Mouse (Mus musculus): ENCODE measurements around the gene Gorasp1. TPM values are rescaled to one million over a fixed set of nuclear protein-coding genes. Genes with fewer than 3 reads are reported as not detected.

The Gorasp1 gene
- polyA plus RNA-seq, 1 experiment from 2014 or later, result 32.6 TPM

DNA sequence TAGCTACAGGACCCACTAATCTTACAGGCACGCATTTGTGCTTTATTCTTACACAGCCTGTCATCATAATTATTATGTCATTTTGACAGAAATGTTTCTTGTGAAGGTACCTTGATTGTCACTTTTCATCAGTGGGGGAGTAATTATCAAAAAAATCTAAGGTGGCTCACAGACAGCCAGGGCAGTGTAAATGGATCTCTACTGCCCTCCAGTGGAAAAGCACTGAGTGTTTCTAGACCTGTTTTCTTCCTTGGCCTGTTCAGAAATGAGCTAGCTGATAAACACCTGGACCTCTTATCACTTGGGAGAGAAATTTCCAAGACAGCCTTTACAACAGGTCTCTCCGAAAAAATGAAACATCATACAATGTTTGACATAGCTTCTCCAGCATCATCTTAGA is 46.7 kb downstream of the Gorasp1 start:
- peaks cover 8% of the 10 kb centered on the region for H3K4me1 ChIP-seq
- no peak overlapping the region for H3K4me3 ChIP-seq (replicated peaks)
- WGBS, result 35% methylated on average over 2 of the region's 2 CpGs
- H3K9ac ChIP-seq, result no peak overlapping the region
- no peak overlapping the region for H3K4me2 ChIP-seq (replicated peaks)
- no peaks in the 10 kb centered on the region for H3K36me3 ChIP-seq
- no peak overlapping the region for H3K27ac ChIP-seq (replicated peaks)
- H3K27me3 ChIP-seq, result no peaks in the 10 kb centered on the region
- no peaks in the 10 kb centered on the region for H3K9me3 ChIP-seq (replicated peaks)
- no peak for ATAC-seq (ENCODE audit: insufficient number of reproducible peaks, low FRiP score, low TSS enrichment, low read depth)

- Histone ChIP-seq H3K27me3 (no peaks in the 10 kb centered on the region), H3K4me2 (replicated peaks) (no peak overlapping the region), H3K9ac (no peak overlapping the region), H3K4me1 (peaks cover 4% of the 10 kb centered on the region; the same call in 1 of the 2 replicates), H3K4me3 (replicated peaks) (no peak overlapping the region), H3K27ac (replicated peaks) (no peak overlapping the region), H3K36me3 (no peaks in the 10 kb centered on the region), H3K9me3 (replicated peaks) (no peaks in the 10 kb centered on the region)
- no peak for ATAC-seq (ENCODE audit: insufficient number of reproducible peaks, low FRiP score, low TSS enrichment, low read depth)
- WGBS, result 77% methylated on average over 9 of the region's 9 CpGs
Measured at GRCm38 (mm10) chr9:119889446-119889845, 47.9 kb downstream of the Gorasp1 start.

GRCm38 (mm10) chr9:119888843-119889246 is 48.5 kb downstream of the Gorasp1 start:
- H3K4me1 ChIP-seq, result no peaks in the 10 kb centered on the region
- no peaks in the 10 kb centered on the region for H3K9me3 ChIP-seq (replicated peaks)
- H3K36me3 ChIP-seq, result no peaks in the 10 kb centered on the region
- H3K27ac ChIP-seq (replicated peaks), result no peak overlapping the region
- no peak overlapping the region for H3K4me3 ChIP-seq (replicated peaks)
- peak; percentile 65; the same call in 1 of the 2 replicates for ATAC-seq (ENCODE audit: insufficient number of reproducible peaks, low FRiP score, low TSS enrichment, low read depth)
- 41% methylated on average over 2 of the region's 2 CpGs for WGBS
- no peak overlapping the region for H3K4me2 ChIP-seq (replicated peaks)
- no peak overlapping the region for H3K9ac ChIP-seq
- H3K27me3 ChIP-seq, result no peaks in the 10 kb centered on the region

DNA sequence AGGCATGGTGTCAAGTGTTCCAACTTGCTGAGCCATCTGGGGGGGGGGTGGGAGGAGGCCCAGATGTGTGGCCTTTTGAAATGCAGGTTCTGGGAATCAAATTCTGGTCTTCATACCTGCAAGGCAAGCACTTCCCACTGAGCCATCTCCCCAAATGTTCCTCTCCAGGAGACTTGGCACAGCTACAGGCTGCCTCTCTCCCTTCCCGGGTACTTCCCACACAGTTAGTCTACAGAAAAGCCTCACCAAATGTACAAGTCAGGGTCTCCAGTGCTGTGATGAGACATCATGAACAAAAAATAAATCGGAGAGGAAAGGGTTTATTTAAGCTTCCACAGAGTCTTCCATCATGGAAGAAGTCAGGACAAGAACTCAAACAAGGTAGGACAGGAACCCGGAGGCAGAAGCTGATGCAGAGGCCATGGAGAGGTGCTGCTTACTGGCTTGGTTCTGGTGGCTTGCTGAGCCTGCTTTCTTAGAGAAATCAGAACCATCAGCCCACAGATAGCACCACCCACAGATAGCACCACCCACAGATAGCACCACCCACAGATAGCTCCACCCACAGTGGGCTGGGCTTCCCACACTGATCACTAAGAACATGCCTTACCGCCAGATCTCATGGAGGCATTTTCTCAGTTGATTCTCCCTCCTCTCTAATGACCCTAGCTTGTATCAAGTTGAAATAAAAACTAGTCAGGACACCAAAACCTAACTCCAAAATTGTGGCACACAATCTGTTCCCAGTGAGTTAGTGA is 50.0 kb downstream of the Gorasp1 start:
- Histone ChIP-seq H3K27me3 (no peaks in the 10 kb centered on the region), H3K36me3 (no peaks in the 10 kb centered on the region), H3K4me2 (replicated peaks) (no peak overlapping the region), H3K4me3 (replicated peaks) (no peak overlapping the region), H3K4me1 (no peaks in the 10 kb centered on the region), H3K9me3 (replicated peaks) (no peaks in the 10 kb centered on the region), H3K27ac (replicated peaks) (no peak overlapping the region), H3K9ac (no peak overlapping the region)
- 0 out of 2 replicates have a peak, but pooled peaks have one; percentile 19 for ATAC-seq (ENCODE audit: insufficient number of reproducible peaks, low FRiP score, low TSS enrichment, low read depth)
- 75% methylated on average over 4 of the region's 4 CpGs for WGBS

Other genes starting within 250 kb of the Gorasp1 start
- gene Scn10a, start 218.2 kb downstream of the Gorasp1 start, polyA plus RNA-seq (2015; fragmentation: Nextera tagmentation; extraction: Ambion mirVana), result 0.03 and 0.05 TPM in 2 replicates
- gene Scn11a, start 112.1 kb downstream of the Gorasp1 start, polyA plus RNA-seq (2015; fragmentation: Nextera tagmentation; extraction: Ambion mirVana), result 0.04 and 0.08 TPM in 2 replicates
- gene Wdr48, start 42.7 kb downstream of the Gorasp1 start, polyA plus RNA-seq (2015; fragmentation: Nextera tagmentation; extraction: Ambion mirVana), result 48.1 and 55.1 TPM in 2 replicates
- 1.5 and 2.6 TPM in 2 replicates for gene Ttc21a, start within 50 bp of the Gorasp1 start, polyA plus RNA-seq (2015; fragmentation: Nextera tagmentation; extraction: Ambion mirVana)
- gene Csrnp1, start 47.1 kb upstream of the Gorasp1 start, polyA plus RNA-seq (2015; fragmentation: Nextera tagmentation; extraction: Ambion mirVana), result 5.7 and 6.7 TPM in 2 replicates
- 2.6 and 3.6 TPM in 2 replicates for gene Xirp1, start 86.0 kb upstream of the Gorasp1 start, polyA plus RNA-seq (2015; fragmentation: Nextera tagmentation; extraction: Ambion mirVana)
- gene Cx3cr1, start 132.3 kb upstream of the Gorasp1 start, polyA plus RNA-seq (2015; fragmentation: Nextera tagmentation; extraction: Ambion mirVana), result 15.7 and 17.1 TPM in 2 replicates
- 3.0 and 3.8 TPM in 2 replicates for gene Ccr8, start 154.5 kb upstream of the Gorasp1 start, polyA plus RNA-seq (2015; fragmentation: Nextera tagmentation; extraction: Ambion mirVana)
- 28.4 and 30.1 TPM in 2 replicates for gene Slc25a38, start 172.8 kb upstream of the Gorasp1 start, polyA plus RNA-seq (2015; fragmentation: Nextera tagmentation; extraction: Ambion mirVana)
- 1,545 and 1,556 TPM in 2 replicates for gene Rpsa, start 190.1 kb upstream of the Gorasp1 start, polyA plus RNA-seq (2015; fragmentation: Nextera tagmentation; extraction: Ambion mirVana)
- gene Mobp, start 212.1 kb upstream of the Gorasp1 start, polyA plus RNA-seq (2015; fragmentation: Nextera tagmentation; extraction: Ambion mirVana), result 0.40 and 0.56 TPM in 2 replicates

Measured in embryonic facial prominence, embryonic 15.5 days (tissue).